Mouse (Mus musculus) neural tube, embryonic 12.5 days (tissue): ENCODE results near the gene Gcg. TPM values are rescaled to one million over a fixed set of nuclear protein-coding genes. Genes with fewer than 3 reads are reported as not detected.

Experiments used
- ATAC-seq: fragments of 200-750 bp; cut with Nextera tagmentation; 2 replicates; pipeline ENCODE4 v1.8.0; 2017; ENCODE audit warnings: low read depth, mild to moderate bottlenecking, moderate TSS enrichment, moderate library complexity; ENCODE audit not compliant: low FRiP score
- H3K27ac ChIP-seq: fragments of 300-500 bp; sonication (generic); 2 replicates; pipeline ENCODE4 v1.5.1; 2016
- H3K27me3 ChIP-seq: fragments of 300-500 bp; sonication (generic); replicated peaks from 2 replicates; pipeline ENCODE4 v1.6.1; 2016; ENCODE audit warnings: mild to moderate bottlenecking
- H3K36me3 ChIP-seq: fragments of 300-500 bp; sonication (generic); 2 replicates; pipeline ENCODE4 v1.6.1; 2016; ENCODE audit warnings: mild to moderate bottlenecking
- H3K4me1 ChIP-seq: fragments of 300-500 bp; sonication (generic); 2 replicates; pipeline ENCODE4 v1.6.1; 2016
- H3K4me2 ChIP-seq: fragments of 300-500 bp; sonication (generic); replicated peaks from 2 replicates; pipeline ENCODE4 v1.6.1; 2016; ENCODE audit warnings: mild to moderate bottlenecking
- H3K4me3 ChIP-seq: fragments of 300-500 bp; sonication (generic); 2 replicates; pipeline ENCODE4 v1.5.1; 2016
- H3K9ac ChIP-seq: fragments of 300-500 bp; sonication (generic); 2 replicates; pipeline ENCODE4 v1.6.1; 2016; ENCODE audit warnings: mild to moderate bottlenecking
- H3K9me3 ChIP-seq: fragments of 300-500 bp; sonication (generic); 2 replicates; pipeline ENCODE4 v1.6.1; 2016; ENCODE audit warnings: mild to moderate bottlenecking
- WGBS: fragments of 180-500 bp; shearing (Covaris S2); methylation state at CpG from one replicate; pipeline ENCODE4 v1.1.7; 2016; 5-methylcytosine and 5-hydroxymethylcytosine counted together
- polyA plus RNA-seq: library from polyadenylated mRNA; unstranded; fragments of >200 nt; fragmentation: Nextera tagmentation; extraction: Ambion mirVana; gene quantifications from 2 replicates; pipeline ENCODE4 v1.2.1, GENCODE M21; 2016

The Gcg gene
- polyA plus RNA-seq, 1 experiment from 2014 or later = not detected

DNA sequence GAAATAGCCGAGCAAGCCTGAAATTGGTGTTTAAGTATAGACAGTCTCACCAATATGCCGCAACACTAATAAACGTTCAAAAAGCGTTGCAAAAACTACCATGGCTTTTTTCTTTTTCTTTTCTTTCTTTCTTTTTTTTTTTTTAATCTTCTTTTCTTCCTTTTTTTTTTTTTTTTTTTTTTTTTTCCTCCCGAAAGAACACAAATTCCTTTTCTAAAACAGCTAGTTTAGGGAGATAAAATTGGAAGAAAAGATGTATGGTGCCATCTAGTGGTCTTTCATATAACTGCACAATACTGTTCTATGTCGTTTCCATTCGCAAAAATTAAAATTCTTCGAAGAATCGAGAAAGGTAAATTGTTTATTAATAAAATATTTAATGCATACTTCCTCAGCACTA lies 25.4 kb downstream of the Gcg start:
- Histone ChIP-seq H3K27ac (no peak overlapping the region), H3K4me1 (no peaks in the 10 kb centered on the region), H3K36me3 (no peaks in the 10 kb centered on the region), H3K9ac (no peak overlapping the region), H3K9me3 (no peaks in the 10 kb centered on the region), H3K4me3 (no peak overlapping the region), H3K27me3 (no peaks in the 10 kb centered on the region), H3K4me2 (no peak overlapping the region)
- WGBS = 52% methylated on average over 9 of the region's 9 CpGs
- ATAC-seq = no peak

DNA sequence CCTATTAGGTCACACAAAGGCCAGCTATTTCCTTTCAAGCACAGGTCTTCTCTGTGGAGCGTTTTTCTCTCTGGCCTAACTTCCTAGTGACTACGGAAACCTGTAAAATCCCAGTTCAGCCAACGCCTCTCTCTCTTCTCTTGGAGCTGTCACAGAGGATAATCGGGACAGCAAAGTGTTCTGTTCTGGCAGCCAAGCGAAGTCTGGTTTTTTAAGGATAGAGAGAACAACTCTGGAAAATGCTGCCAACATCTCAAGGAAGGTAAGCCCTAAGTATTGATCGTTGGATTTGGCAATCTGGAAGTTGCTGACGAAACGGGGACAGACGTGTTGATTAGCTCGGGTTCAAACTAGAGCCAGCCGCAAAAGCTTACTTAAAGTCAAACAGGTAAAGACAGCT lies 28.5 kb downstream of the Gcg start:
- Histone ChIP-seq H3K4me3 (no peak overlapping the region), H3K4me2 (no peak overlapping the region), H3K9ac (no peak overlapping the region), H3K27me3 (no peaks in the 10 kb centered on the region), H3K36me3 (no peaks in the 10 kb centered on the region), H3K9me3 (no peaks in the 10 kb centered on the region), H3K27ac (no peak overlapping the region), H3K4me1 (no peaks in the 10 kb centered on the region)
- no peak for ATAC-seq
- 88% methylated on average over 11 of the region's 11 CpGs for WGBS

DNA sequence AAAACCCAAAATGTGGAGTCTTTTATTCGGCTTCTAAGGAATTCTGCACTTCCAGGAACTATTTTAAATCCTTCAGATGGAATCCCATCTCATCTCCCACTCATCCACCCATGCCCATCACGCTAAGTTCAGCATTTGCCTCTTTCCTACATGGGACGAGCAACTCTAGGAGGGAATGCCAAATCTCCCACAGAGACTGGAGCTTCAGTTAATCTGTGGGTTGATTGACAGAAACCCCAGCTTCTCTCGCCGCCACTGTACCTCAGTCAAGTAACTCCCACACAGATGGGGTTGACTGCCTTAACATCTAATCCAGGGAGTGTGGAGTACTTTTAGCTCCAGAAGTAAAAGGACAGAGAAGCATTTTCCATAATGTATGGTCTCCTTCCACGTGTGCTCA lies 29.4 kb downstream of the Gcg start:
- Histone ChIP-seq H3K9me3 (no peaks in the 10 kb centered on the region), H3K4me1 (no peaks in the 10 kb centered on the region), H3K4me2 (no peak overlapping the region), H3K4me3 (no peak overlapping the region), H3K36me3 (no peaks in the 10 kb centered on the region), H3K27me3 (no peaks in the 10 kb centered on the region), H3K27ac (no peak overlapping the region), H3K9ac (no peak overlapping the region)
- whole genome bisulfite sequencing = 87% methylated on average over 6 of the region's 6 CpGs
- ATAC-seq = no peak

DNA sequence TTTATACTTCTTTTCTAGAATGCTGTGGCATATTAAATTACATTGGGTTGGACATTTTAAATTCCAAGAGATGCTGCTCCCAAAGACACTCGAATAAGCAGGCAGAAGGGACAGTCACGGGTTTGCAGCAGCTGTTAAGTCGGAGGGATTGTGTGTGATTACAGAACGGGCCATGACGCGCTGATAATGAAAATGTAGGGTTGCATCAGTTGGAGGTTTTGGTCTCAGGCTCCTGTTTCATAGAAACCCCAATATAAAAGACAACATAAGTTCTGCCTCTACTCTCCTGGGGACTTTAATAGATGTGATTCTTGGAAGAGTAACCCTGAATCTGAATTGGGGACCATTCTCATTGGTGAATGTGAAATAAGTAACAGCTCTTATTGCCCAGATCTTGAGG lies 33.1 kb downstream of the Gcg start:
- H3K9me3 ChIP-seq = no peaks in the 10 kb centered on the region
- H3K27me3 ChIP-seq = no peaks in the 10 kb centered on the region
- H3K4me1 ChIP-seq = no peaks in the 10 kb centered on the region
- 90% methylated on average over 6 of the region's 6 CpGs for WGBS
- H3K4me3 ChIP-seq = no peak overlapping the region
- H3K4me2 ChIP-seq = no peak overlapping the region
- no peak overlapping the region for H3K9ac ChIP-seq
- H3K36me3 ChIP-seq = no peaks in the 10 kb centered on the region
- no peak for ATAC-seq
- H3K27ac ChIP-seq = no peak overlapping the region

DNA sequence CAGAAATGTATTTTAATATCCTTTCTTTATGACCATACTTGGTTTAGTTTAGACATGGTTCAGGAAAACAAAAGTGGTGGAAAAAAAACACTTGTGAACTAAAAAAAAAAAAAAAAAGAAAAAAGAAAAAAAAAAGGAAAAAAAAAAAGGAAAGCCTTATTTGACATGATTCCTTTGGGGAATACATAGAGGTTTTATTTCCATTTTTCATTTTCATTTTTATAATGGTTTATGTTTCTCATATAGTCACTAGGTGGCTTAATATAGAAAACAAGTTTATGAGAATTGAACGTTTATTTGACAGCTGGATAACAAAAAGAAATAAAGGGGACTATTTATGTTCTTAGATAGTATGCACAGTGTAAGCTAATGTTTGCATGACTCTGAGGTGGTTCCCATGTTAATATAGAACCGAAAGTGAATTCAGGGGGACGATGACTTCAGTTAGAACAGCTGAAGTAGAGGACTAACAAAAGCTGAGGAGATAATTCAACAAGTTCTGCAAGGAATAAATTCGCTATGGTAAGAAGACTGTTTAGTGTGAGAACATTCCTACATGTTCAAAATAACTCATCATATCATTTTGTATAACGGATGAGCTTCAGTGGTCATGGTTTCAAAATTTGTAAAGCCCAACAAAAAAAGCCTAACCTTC lies 33.6 kb downstream of the Gcg start:
- Histone ChIP-seq H3K4me1 (no peaks in the 10 kb centered on the region), H3K36me3 (no peaks in the 10 kb centered on the region), H3K27me3 (no peaks in the 10 kb centered on the region), H3K27ac (no peak overlapping the region), H3K9ac (no peak overlapping the region), H3K9me3 (no peaks in the 10 kb centered on the region), H3K4me3 (no peak overlapping the region), H3K4me2 (no peak overlapping the region)
- 88% methylated on average over 5 of the region's 5 CpGs for WGBS
- ATAC-seq = no peak

DNA sequence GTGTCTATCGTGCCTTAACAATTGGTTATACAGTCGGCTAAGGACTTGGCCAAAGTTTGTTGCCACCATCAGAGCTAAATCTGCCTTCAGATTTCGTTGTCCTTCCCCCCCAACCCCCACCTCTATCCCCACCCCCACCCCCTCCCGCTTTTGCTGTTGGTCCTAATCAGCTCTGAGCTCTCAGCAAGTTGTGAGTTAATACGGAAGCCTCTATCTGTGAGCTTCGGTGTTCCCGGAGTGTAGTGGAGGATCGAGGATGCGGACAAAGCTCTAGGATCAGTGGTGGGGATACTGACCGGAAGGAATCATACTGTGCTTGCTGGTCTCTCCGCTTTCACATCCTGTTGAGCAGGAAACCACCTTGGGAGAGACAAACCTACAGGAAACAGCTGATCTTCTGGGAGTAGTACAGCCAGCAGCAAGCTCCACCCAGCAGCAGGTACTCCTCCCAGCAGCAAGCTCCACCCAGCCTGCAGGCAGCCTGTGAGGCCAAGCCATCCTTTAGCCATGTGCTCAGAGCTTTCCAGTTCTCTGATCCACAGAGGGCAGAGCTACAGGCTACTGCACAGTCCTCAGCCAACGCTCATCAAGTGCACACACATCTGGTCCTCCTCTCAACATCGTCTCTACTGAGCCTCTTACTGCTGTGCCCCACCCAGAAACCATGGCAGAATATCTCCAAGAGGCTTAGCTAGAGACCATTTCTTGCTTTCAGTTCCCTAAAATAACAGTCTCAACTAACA lies 42.5 kb downstream of the Gcg start:
- H3K9me3 ChIP-seq = no peaks in the 10 kb centered on the region
- no peaks in the 10 kb centered on the region for H3K27me3 ChIP-seq
- H3K4me2 ChIP-seq = no peak overlapping the region
- ATAC-seq = no peak
- H3K27ac ChIP-seq = no peak overlapping the region
- WGBS = 74% methylated on average over 13 of the region's 13 CpGs
- H3K36me3 ChIP-seq = no peaks in the 10 kb centered on the region
- no peak overlapping the region for H3K4me3 ChIP-seq
- H3K9ac ChIP-seq = no peak overlapping the region
- H3K4me1 ChIP-seq = no peaks in the 10 kb centered on the region

DNA sequence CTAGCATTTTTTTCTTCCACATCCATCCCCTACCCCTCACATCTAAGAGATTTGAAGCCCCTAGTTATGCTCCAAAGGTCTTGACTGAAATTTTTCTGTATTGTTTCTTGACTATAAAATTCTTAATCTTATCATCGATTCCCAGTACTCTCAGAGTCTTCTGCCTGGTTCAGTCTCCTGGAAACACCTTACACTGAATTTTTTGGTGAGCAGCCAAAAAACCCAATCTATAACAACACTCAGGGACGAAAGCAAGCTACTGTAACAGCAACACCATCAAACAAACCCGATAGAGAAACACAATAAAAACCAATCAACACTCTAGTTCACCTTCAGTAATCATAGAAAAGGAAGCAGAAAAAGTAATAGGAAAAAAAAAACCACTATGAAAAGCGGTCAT lies 43.4 kb downstream of the Gcg start:
- 88% methylated on average over 4 of the region's 4 CpGs for WGBS
- no peak overlapping the region for H3K4me3 ChIP-seq
- no peak overlapping the region for H3K27ac ChIP-seq
- H3K4me2 ChIP-seq = no peak overlapping the region
- H3K9ac ChIP-seq = no peak overlapping the region
- H3K9me3 ChIP-seq = no peaks in the 10 kb centered on the region
- H3K4me1 ChIP-seq = no peaks in the 10 kb centered on the region
- H3K36me3 ChIP-seq = no peaks in the 10 kb centered on the region
- no peak for ATAC-seq
- H3K27me3 ChIP-seq = no peaks in the 10 kb centered on the region

DNA sequence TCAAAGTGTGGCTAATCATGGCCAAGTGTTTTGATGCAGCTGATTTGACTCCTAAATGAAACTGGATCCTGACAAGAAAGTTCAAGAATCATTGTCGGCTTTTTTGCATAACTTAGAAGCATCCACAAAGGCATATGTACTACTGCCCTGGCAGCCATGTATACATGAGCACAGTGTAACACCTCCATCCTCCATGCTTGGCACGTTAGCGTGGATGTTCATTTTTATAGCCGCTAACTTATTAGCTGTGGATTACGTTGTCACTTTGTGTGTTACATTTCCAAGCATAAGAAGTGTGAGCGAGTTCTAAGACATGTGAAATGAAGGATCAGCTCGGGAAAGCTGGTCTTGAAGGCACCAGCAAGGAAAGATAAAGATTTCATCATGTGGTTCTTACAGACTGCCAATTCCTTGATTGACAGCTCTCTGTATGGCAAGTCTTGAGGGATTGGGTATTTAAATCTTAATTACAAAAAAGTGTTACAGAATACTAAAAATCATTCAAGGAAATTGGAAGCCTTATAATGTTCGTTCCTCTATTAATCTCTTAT lies 52.1 kb downstream of the Gcg start:
- H3K27ac ChIP-seq = no peak overlapping the region
- H3K4me2 ChIP-seq = no peak overlapping the region
- H3K27me3 ChIP-seq = no peaks in the 10 kb centered on the region
- no peaks in the 10 kb centered on the region for H3K36me3 ChIP-seq
- ATAC-seq = no peak
- H3K4me1 ChIP-seq = no peaks in the 10 kb centered on the region
- no peak overlapping the region for H3K4me3 ChIP-seq
- no peaks in the 10 kb centered on the region for H3K9me3 ChIP-seq
- 93% methylated on average over 8 of the region's 8 CpGs for WGBS
- no peak overlapping the region for H3K9ac ChIP-seq

DNA sequence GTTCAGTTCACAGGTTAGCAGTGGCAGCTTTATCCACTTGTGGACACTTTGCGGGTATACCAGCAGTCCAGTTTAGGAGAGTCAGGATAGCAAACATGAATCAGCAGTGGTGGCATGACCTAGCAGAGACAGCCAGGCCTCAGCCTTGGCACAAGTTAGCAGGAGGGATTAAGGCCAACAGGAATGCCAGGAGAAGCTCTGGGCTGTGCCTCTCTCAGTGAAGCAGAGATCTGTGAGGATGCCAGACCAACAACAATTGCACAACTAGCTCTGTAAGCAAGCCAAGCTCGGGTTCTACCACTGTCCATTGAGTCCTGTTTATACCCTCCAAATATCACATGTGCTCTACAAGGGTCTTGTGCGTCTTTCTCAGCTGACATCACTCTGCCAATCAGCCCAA lies 57.5 kb downstream of the Gcg start:
- 90% methylated on average over 3 of the region's 3 CpGs for WGBS
- Histone ChIP-seq H3K27me3 (no peaks in the 10 kb centered on the region), H3K4me1 (no peaks in the 10 kb centered on the region)

More for the DNA sequence above, 57.5 kb downstream of the Gcg start:
- Histone ChIP-seq H3K36me3 (no peaks in the 10 kb centered on the region), H3K4me2 (no peak overlapping the region), H3K27ac (no peak overlapping the region), H3K9ac (no peak overlapping the region), H3K9me3 (no peaks in the 10 kb centered on the region), H3K4me3 (no peak overlapping the region)
- ATAC-seq = no peak

Other genes starting within 250 kb of the Gcg start
- 0.91 and 1.2 TPM in 2 replicates for gene Dpp4, start 71.4 kb downstream of the Gcg start, polyA plus RNA-seq
- gene Fap, start 90.4 kb upstream of the Gcg start, polyA plus RNA-seq = 4.5 and 5.3 TPM in 2 replicates
- gene Ifih1, start 162.6 kb upstream of the Gcg start, polyA plus RNA-seq = 1.6 and 2.0 TPM in 2 replicates
- 1.9 and 2.1 TPM in 2 replicates for gene Gca, start 180.6 kb upstream of the Gcg start, polyA plus RNA-seq